Mouse (Mus musculus): ENCODE data around the gene Ric8b. TPM values are rescaled to one million over a fixed set of nuclear protein-coding genes. Genes with fewer than 3 reads are reported as not detected.

The Ric8b gene
- polyA plus RNA-seq (2012; rRNA removed), result 8.5 and 12.9 TPM in 2 replicates

GRCm38 (mm10) chr10:84916810-84917730 lies at the start of gene Ric8b:
Gene Ric8b (plus strand): TSS chr10:84917616.
- WGBS, result under 1% methylated on average over 50 of the region's 51 CpGs
- peak; percentile 71; the same call in 1 of the 2 replicates for TF ChIP-seq POLR2A (IDR thresholded peaks at IDR 0.05; ENCODE audit: borderline replicate concordance, extremely low read depth, low read depth, low read length)
- TF ChIP-seq CTCF (IDR thresholded peaks at IDR 0.05; ENCODE audit: insufficient read depth, low read length), result no peak
- peaks cover 7% of the 10 kb centered on the region; the same call in 1 of the 2 replicates for H3K4me1 ChIP-seq (ENCODE audit: control insufficient read depth, insufficient read depth, low read length)
- peak within 1 kb of the TSS; percentile 74 for H3K4me3 ChIP-seq (replicated peaks; ENCODE audit: extremely low read depth, low read depth, low read length)
- peak; percentile 100 for DNase-seq

GRCm38 (mm10) chr10:84871285-84871684 lies 46.1 kb upstream of the Ric8b start:
- DNase-seq, result no peak
- WGBS, result 75% methylated on average over 12 of the region's 12 CpGs
- H3K4me1 ChIP-seq (ENCODE audit: control insufficient read depth, insufficient read depth, low read length), result no peaks in the 10 kb centered on the region
- H3K4me3 ChIP-seq (replicated peaks; ENCODE audit: extremely low read depth, low read depth, low read length), result no peak overlapping the region
- TF ChIP-seq POLR2A (IDR thresholded peaks at IDR 0.05; ENCODE audit: borderline replicate concordance, extremely low read depth, low read depth, low read length) (no peak), CTCF (IDR thresholded peaks at IDR 0.05; ENCODE audit: insufficient read depth, low read length) (no peak)

- 69% methylated on average over 4 of the region's 4 CpGs for WGBS
- Histone ChIP-seq H3K4me1 (ENCODE audit: control insufficient read depth, insufficient read depth, low read length) (no peaks in the 10 kb centered on the region), H3K4me3 (replicated peaks; ENCODE audit: extremely low read depth, low read depth, low read length) (no peak overlapping the region)
- no peak for TF ChIP-seq CTCF (IDR thresholded peaks at IDR 0.05; ENCODE audit: insufficient read depth, low read length)
- TF ChIP-seq POLR2A (IDR thresholded peaks at IDR 0.05; ENCODE audit: borderline replicate concordance, extremely low read depth, low read depth, low read length), result no peak
- DNase-seq, result no peak
Measured at GRCm38 (mm10) chr10:84871921-84872320, 45.5 kb upstream of the Ric8b start.

- 64% methylated on average over 9 of the region's 9 CpGs for WGBS
- Histone ChIP-seq H3K4me1 (ENCODE audit: control insufficient read depth, insufficient read depth, low read length) (no peaks in the 10 kb centered on the region), H3K4me3 (replicated peaks; ENCODE audit: extremely low read depth, low read depth, low read length) (no peak overlapping the region)
- TF ChIP-seq POLR2A (IDR thresholded peaks at IDR 0.05; ENCODE audit: borderline replicate concordance, extremely low read depth, low read depth, low read length), result no peak
- TF ChIP-seq CTCF (IDR thresholded peaks at IDR 0.05; ENCODE audit: insufficient read depth, low read length), result no peak
- DNase-seq, result no peak
Measured at GRCm38 (mm10) chr10:84879823-84880571, 37.4 kb upstream of the Ric8b start.

- TF ChIP-seq POLR2A (IDR thresholded peaks at IDR 0.05; ENCODE audit: borderline replicate concordance, extremely low read depth, low read depth, low read length) (no peak), CTCF (IDR thresholded peaks at IDR 0.05; ENCODE audit: insufficient read depth, low read length) (no peak)
- no peak for DNase-seq
- WGBS, result 69% methylated on average over 2 of the region's 2 CpGs
- Histone ChIP-seq H3K4me1 (ENCODE audit: control insufficient read depth, insufficient read depth, low read length) (no peaks in the 10 kb centered on the region), H3K4me3 (replicated peaks; ENCODE audit: extremely low read depth, low read depth, low read length) (no peak overlapping the region)
Measured at GRCm38 (mm10) chr10:84882528-84882927, 34.9 kb upstream of the Ric8b start.

- no peak for DNase-seq
- TF ChIP-seq POLR2A (IDR thresholded peaks at IDR 0.05; ENCODE audit: borderline replicate concordance, extremely low read depth, low read depth, low read length) (no peak), CTCF (IDR thresholded peaks at IDR 0.05; ENCODE audit: insufficient read depth, low read length) (no peak)
- 58% methylated on average over 5 of the region's 5 CpGs for WGBS
- Histone ChIP-seq H3K4me1 (ENCODE audit: control insufficient read depth, insufficient read depth, low read length) (no peaks in the 10 kb centered on the region), H3K4me3 (replicated peaks; ENCODE audit: extremely low read depth, low read depth, low read length) (no peak overlapping the region)
Measured at GRCm38 (mm10) chr10:84885341-84885884, 32.0 kb upstream of the Ric8b start.

GRCm38 (mm10) chr10:84886221-84886627 lies 31.2 kb upstream of the Ric8b start:
- no peak overlapping the region for H3K4me3 ChIP-seq (replicated peaks; ENCODE audit: extremely low read depth, low read depth, low read length)
- no peaks in the 10 kb centered on the region for H3K4me1 ChIP-seq (ENCODE audit: control insufficient read depth, insufficient read depth, low read length)
- WGBS, result 26% methylated on average over 6 of the region's 6 CpGs
- TF ChIP-seq CTCF (IDR thresholded peaks at IDR 0.05; ENCODE audit: insufficient read depth, low read length) (no peak), POLR2A (IDR thresholded peaks at IDR 0.05; ENCODE audit: borderline replicate concordance, extremely low read depth, low read depth, low read length) (no peak)
- DNase-seq, result peak; percentile 13

GRCm38 (mm10) chr10:84886785-84887184 lies 30.6 kb upstream of the Ric8b start:
- TF ChIP-seq POLR2A (IDR thresholded peaks at IDR 0.05; ENCODE audit: borderline replicate concordance, extremely low read depth, low read depth, low read length), result no peak
- no peak for TF ChIP-seq CTCF (IDR thresholded peaks at IDR 0.05; ENCODE audit: insufficient read depth, low read length)
- 53% methylated on average over 8 of the region's 8 CpGs for WGBS
- DNase-seq, result no peak
- no peak overlapping the region for H3K4me3 ChIP-seq (replicated peaks; ENCODE audit: extremely low read depth, low read depth, low read length)
- no peaks in the 10 kb centered on the region for H3K4me1 ChIP-seq (ENCODE audit: control insufficient read depth, insufficient read depth, low read length)

All from lung, adult 2 months (tissue).